Mouse (Mus musculus): ENCODE data around the gene Zfp454.

Gene Zfp454

DNA sequence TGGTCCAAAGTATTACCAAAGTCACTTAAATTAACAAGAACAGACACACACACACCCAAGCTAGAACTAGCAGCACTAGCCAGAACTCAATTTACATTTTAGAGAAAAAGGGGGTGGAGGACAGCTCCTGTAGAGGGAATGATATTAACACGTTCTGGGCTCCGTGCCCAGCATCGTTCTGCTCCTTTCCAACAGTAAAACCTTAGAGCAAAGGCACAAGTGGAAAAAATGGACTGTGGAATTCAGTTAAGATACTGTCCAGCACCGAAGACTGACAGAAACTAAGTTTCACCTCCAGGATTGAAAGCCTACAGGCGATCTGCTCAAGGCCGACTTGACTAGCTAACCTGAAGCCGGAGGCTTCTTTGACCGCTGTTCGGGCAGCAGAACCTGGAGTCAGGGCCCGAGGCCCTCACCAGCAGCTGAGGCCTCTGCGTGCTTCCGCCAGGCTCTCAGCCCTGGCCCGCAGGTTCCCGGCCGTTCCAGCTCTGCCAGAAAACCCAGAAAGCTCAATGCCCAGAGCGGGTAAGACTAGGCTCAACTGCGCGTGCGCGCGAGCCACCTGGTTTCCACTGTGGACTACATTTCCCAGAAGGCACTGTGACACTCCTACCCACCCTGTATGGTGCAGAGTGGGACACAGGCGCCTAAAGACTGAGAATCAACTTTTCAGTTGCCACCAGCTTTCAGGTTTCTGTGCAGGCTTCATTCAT, 46.3 kb downstream of the Zfp454 start, which contains the start of gene Zfp879:
Gene Zfp879 (minus strand): TSS at position 530 of the 713 bp plus-strand sequence.
- DNase-seq (ENCODE audit: low spot score in 2 of 2), result peak; percentile 72 to 81

GRCm38 (mm10) chr11:50835727-50836126, 51.7 kb downstream of the Zfp454 start:
- DNase-seq (ENCODE audit: low spot score in 2 of 2), result peak in 1 of 2 experiments; percentile 57

DNA sequence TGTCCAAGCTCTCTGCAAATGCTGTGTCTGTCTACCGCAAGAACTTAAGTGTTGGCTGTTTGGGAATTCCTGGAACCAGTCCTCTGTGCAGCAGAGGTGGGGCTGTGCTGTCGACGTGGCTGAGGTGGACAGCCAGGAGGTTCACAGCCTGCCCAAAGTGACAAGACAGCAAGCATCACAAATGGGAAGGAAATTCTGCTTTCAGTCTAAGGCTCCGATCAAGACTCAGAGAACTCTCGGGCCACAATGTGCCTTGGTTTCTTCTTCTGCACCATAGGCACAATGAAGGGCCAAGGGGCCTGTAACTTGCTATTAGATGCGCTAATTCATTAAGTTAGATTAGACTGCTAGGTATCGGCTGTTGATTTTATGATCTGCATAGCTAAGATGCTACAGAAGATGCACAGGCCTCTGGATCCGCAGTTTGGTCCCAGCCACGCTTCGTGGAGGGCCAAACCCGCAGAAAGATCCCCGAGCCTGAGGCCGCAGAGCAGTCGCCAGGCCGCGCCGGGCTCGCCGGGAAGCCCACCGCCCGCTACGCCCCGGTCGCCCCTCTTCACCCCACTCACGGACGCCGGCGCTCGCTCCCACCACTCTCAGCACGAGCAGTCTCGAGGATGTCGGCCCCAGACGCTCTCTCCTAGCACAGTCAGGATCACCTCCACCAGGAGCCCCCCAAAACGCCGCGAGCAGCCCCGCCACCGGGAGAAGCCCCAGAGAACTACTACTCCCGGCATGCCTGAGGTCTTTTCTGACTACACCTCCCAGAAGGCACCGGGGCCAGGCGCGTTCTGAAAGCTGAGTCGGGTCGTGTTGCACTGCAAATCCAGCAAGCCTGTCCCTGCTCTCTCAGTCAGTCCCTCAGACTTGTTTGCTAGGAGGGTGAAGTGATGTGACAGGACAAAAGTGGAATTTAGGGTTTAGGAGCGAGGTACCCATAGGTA, 60.2 kb downstream of the Zfp454 start, which contains the start of gene Zfp354c:
Gene Zfp354c (minus strand): TSS at position 715 of the 944 bp plus-strand sequence.
- DNase-seq (ENCODE audit: low spot score in 2 of 2), result peak; percentile 53 to 62

- DNase-seq (ENCODE audit: low spot score in 2 of 2), result no peak
Measured at GRCm38 (mm10) chr11:50826214-50826613, 61.2 kb downstream of the Zfp454 start.

All from natural killer cell, adult 2 months (primary cell).